Mouse (Mus musculus): ENCODE data around the gene Dedd2. TPM values are rescaled to one million over a fixed set of nuclear protein-coding genes. Genes with fewer than 3 reads are reported as not detected.

The Dedd2 gene
- polyA plus RNA-seq, 1 experiment from 2014 or later = 2.2 TPM

GRCm38 (mm10) chr7:25217653-25218395 lies 2.6 kb downstream of the Dedd2 start:
- Histone ChIP-seq H3K79me2 (ENCODE audit: inconsistent target) (peaks cover 23% of the 10 kb centered on the region), H3K27ac (no peak overlapping the region), H3K4me3 (ENCODE audit: inconsistent target) (peak overlapping the region; percentile 7; the same call in 1 of the 2 replicates), H3K36me3 (ENCODE audit: inconsistent target) (no peaks in the 10 kb centered on the region; the same call in 1 of the 2 replicates)
- 26% methylated on average over 12 of the region's 12 CpGs for WGBS (ENCODE audit: missing documents)

DNA sequence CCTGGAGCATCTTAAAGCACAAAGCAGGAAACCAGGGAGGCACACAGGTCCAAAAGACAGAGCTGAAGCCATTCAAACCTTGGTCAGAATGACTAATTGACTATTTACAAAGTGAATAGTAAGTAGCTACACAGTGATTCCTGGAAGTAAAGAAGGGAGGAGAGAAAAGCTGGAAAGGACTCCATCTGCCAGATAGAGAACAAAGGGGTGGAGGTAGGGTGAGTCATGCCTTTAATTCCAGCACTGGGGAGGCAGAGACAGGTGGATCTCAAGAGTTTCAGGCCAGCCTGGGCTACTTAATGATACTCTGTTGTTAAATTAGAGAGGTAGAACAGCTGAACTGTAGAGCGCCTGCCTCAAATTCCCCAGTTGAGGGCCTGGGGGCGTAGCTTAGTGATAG lies 6.2 kb downstream of the Dedd2 start:
- 93% methylated on average over 2 of the region's 2 CpGs for WGBS (ENCODE audit: missing documents)
- H3K36me3 ChIP-seq (ENCODE audit: inconsistent target) = peaks cover 13% of the 10 kb centered on the region; the same call in 1 of the 2 replicates
- H3K27ac ChIP-seq = no peak overlapping the region
- H3K79me2 ChIP-seq (ENCODE audit: inconsistent target) = peaks cover 4% of the 10 kb centered on the region; the same call in 1 of the 2 replicates
- no peak overlapping the region for H3K4me3 ChIP-seq (ENCODE audit: inconsistent target)

GRCm38 (mm10) chr7:25213099-25213498 lies 7.3 kb downstream of the Dedd2 start:
- Histone ChIP-seq H3K4me3 (ENCODE audit: inconsistent target) (no peak overlapping the region), H3K79me2 (ENCODE audit: inconsistent target) (no peaks in the 10 kb centered on the region; the same call in 1 of the 2 replicates), H3K27ac (no peak overlapping the region), H3K36me3 (ENCODE audit: inconsistent target) (peaks cover 23% of the 10 kb centered on the region; the same call in 1 of the 2 replicates)
- WGBS (ENCODE audit: missing documents) = 3% methylated on average over 3 of the region's 3 CpGs

- WGBS (ENCODE audit: missing documents) = 100% methylated on average over 4 of the region's 4 CpGs
- no peak overlapping the region for H3K27ac ChIP-seq
- H3K36me3 ChIP-seq (ENCODE audit: inconsistent target) = peaks cover 29% of the 10 kb centered on the region; the same call in 1 of the 2 replicates
- no peaks in the 10 kb centered on the region for H3K79me2 ChIP-seq (ENCODE audit: inconsistent target)
- no peak overlapping the region for H3K4me3 ChIP-seq (ENCODE audit: inconsistent target)
Observed at GRCm38 (mm10) chr7:25210482-25210881, 9.9 kb downstream of the Dedd2 start.

GRCm38 (mm10) chr7:25209161-25209622 lies 11.2 kb downstream of the Dedd2 start:
- H3K4me3 ChIP-seq (ENCODE audit: inconsistent target) = no peak overlapping the region
- peaks cover 29% of the 10 kb centered on the region; the same call in 1 of the 2 replicates for H3K36me3 ChIP-seq (ENCODE audit: inconsistent target)
- H3K79me2 ChIP-seq (ENCODE audit: inconsistent target) = no peaks in the 10 kb centered on the region
- WGBS (ENCODE audit: missing documents) = 85% methylated on average over 3 of the region's 3 CpGs
- no peak overlapping the region for H3K27ac ChIP-seq

GRCm38 (mm10) chr7:25206094-25206830 lies 14.2 kb downstream of the Dedd2 start:
- H3K36me3 ChIP-seq (ENCODE audit: inconsistent target) = peaks cover 47% of the 10 kb centered on the region; the same call in 1 of the 2 replicates
- no peak overlapping the region for H3K4me3 ChIP-seq (ENCODE audit: inconsistent target)
- H3K79me2 ChIP-seq (ENCODE audit: inconsistent target) = no peaks in the 10 kb centered on the region
- H3K27ac ChIP-seq = no peak overlapping the region
- WGBS (ENCODE audit: missing documents) = 76% methylated on average over 16 of the region's 16 CpGs

- 16% methylated on average over 16 of the region's 16 CpGs for WGBS (ENCODE audit: missing documents)
- H3K79me2 ChIP-seq (ENCODE audit: inconsistent target) = no peaks in the 10 kb centered on the region
- no peak overlapping the region for H3K4me3 ChIP-seq (ENCODE audit: inconsistent target)
- H3K36me3 ChIP-seq (ENCODE audit: inconsistent target) = peaks cover 43% of the 10 kb centered on the region; the same call in 1 of the 2 replicates
- no peak overlapping the region for H3K27ac ChIP-seq
Observed at GRCm38 (mm10) chr7:25205355-25206093, 14.9 kb downstream of the Dedd2 start.

DNA sequence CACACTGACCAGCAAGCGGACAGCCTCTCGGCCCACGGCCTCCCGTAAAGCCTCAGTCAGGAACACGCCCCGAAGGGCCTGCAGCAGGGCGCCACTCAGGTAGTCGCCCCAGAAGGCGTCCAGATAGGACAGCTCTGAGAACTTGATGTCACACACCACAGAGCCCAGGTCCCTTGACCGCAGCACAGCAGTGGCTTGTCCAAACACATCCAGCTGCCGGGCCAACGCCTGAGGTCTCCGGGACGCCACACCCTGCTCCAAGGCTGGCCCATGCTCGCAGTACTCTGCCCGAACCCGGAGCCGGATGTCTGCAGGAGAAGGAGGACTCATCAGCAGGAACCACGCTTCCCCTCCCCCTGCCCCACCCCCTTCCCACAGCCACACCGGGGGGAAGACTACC lies 16.8 kb downstream of the Dedd2 start:
- 71% methylated on average over 20 of the region's 20 CpGs for WGBS (ENCODE audit: missing documents)
- H3K79me2 ChIP-seq (ENCODE audit: inconsistent target) = no peaks in the 10 kb centered on the region
- no peak overlapping the region for H3K27ac ChIP-seq
- no peak overlapping the region for H3K4me3 ChIP-seq (ENCODE audit: inconsistent target)
- H3K36me3 ChIP-seq (ENCODE audit: inconsistent target) = peaks cover 28% of the 10 kb centered on the region; the same call in 1 of the 2 replicates

DNA sequence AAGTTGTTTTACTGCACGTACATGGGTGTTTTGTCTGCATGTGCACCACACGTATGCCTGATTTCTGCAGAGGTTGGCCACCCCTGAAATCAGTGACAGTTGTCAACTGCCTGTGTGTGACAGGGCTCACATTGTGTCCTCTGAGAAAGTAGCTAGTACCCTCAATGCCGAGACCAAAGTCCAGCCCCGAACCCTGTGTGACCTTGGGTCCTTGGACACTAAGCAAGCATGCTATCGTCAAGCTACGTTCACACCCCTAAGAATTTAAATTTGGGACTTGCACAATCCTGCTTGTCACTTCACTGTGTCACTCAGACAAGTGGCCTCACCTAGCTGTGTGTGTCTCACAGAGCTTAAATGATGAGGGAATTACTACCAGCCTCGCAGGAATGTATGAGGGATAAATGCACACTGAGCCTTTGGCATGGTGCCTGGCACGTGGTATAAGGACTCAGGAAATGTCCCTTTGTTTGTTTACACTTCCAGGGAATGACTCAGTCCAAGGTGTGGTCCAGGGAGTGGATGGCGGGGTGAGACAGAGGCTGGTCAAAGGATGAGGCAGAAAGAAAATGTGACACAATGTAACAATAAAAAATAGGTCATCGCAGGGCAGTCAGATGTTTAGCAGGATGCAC lies 22.9 kb downstream of the Dedd2 start:
- WGBS (ENCODE audit: missing documents) = 77% methylated on average over 10 of the region's 10 CpGs
- Histone ChIP-seq H3K4me3 (ENCODE audit: inconsistent target) (no peak overlapping the region), H3K36me3 (ENCODE audit: inconsistent target) (peaks cover 5% of the 10 kb centered on the region; the same call in 1 of the 2 replicates), H3K27ac (no peak overlapping the region), H3K79me2 (ENCODE audit: inconsistent target) (no peaks in the 10 kb centered on the region)

DNA sequence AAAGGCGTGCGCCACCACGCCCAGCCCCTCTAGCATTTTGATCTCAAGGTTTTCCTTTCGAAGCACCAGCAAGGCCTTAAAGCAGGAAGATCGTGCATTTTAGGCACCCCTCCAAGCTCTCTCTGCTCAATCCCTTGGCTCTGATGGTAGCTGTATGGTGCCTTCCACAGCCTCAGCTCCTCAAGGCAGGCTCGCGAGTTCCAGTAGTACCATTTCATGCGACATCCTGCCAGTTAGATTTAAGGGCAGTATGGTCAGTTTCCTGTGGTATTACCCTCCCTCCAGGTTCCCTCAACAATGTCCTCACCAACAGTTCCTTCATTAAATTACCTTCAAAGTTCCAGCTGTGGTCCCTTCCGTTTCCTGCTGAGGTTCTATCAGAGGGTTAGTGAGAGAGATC lies 24.3 kb downstream of the Dedd2 start:
- WGBS (ENCODE audit: missing documents) = 49% methylated on average over 9 of the region's 9 CpGs
- Histone ChIP-seq H3K79me2 (ENCODE audit: inconsistent target) (no peaks in the 10 kb centered on the region), H3K27ac (no peak overlapping the region), H3K36me3 (ENCODE audit: inconsistent target) (no peaks in the 10 kb centered on the region), H3K4me3 (ENCODE audit: inconsistent target) (no peak overlapping the region)

DNA sequence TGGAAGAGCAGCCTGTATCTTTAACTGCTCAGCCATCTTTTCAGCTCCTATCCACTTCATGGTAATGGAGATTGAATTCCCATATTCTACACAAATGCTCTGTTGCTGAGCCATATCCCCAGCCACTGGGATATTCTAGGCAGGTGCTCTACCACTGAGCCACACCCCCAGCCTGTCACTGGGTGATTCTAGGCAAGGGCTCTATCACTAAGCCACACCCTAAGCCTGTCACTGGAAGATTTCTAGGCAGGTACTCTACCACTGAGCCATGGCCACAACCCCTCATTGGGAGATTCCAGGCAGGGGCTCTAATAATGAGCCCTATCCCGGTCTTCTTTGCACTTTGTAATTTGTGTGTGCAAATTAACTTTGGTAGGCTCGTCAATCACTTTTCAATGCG lies 25.3 kb downstream of the Dedd2 start:
- H3K36me3 ChIP-seq (ENCODE audit: inconsistent target) = no peaks in the 10 kb centered on the region
- 91% methylated on average over 3 of the region's 3 CpGs for WGBS (ENCODE audit: missing documents)
- no peak overlapping the region for H3K4me3 ChIP-seq (ENCODE audit: inconsistent target)
- H3K27ac ChIP-seq = no peak overlapping the region
- H3K79me2 ChIP-seq (ENCODE audit: inconsistent target) = no peaks in the 10 kb centered on the region

DNA sequence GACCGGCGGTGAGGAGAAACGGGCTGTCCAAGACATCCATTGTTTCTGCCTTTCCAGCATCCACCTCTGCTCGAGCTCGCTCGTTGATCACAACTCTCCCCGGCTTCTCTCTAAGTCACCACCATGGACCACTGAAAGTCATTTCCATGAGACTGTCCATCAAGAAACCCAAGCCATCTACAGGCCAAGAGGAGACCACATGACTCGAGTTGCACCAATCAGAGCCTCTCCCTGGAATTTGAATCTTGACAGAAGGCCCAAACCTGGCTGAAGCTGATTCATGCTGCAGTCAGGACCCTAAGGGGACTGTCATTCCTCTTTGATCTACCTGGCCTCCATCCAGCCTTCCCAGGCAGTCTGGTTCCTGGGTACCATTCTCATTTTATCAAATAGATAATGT lies 28.3 kb downstream of the Dedd2 start:
- 89% methylated on average over 8 of the region's 8 CpGs for WGBS (ENCODE audit: missing documents)
- H3K79me2 ChIP-seq (ENCODE audit: inconsistent target) = no peaks in the 10 kb centered on the region

GRCm38 (mm10) chr7:25190806-25191205 lies 29.6 kb downstream of the Dedd2 start:
- Histone ChIP-seq H3K27ac (no peak overlapping the region), H3K79me2 (ENCODE audit: inconsistent target) (no peaks in the 10 kb centered on the region), H3K36me3 (ENCODE audit: inconsistent target) (no peaks in the 10 kb centered on the region), H3K4me3 (ENCODE audit: inconsistent target) (no peak overlapping the region)
- 87% methylated on average over 11 of the region's 11 CpGs for WGBS (ENCODE audit: missing documents)

More for the DNA sequence above, 28.3 kb downstream of the Dedd2 start:
- Histone ChIP-seq H3K36me3 (ENCODE audit: inconsistent target) (no peaks in the 10 kb centered on the region), H3K4me3 (ENCODE audit: inconsistent target) (no peak overlapping the region), H3K27ac (no peak overlapping the region)
